Mouse (Mus musculus): ENCODE data around the gene Slc8a3. TPM values are rescaled to one million over a fixed set of nuclear protein-coding genes. Genes with fewer than 3 reads are reported as not detected.

Gene Slc8a3
- total RNA-seq, 1 experiment from 2014 or later, result 0.67 TPM

- DNase-seq, result no peak
These were observed 95.8 kb downstream of the Slc8a3 start for GRCm38 (mm10) chr12:81237158-81237557.

DNA sequence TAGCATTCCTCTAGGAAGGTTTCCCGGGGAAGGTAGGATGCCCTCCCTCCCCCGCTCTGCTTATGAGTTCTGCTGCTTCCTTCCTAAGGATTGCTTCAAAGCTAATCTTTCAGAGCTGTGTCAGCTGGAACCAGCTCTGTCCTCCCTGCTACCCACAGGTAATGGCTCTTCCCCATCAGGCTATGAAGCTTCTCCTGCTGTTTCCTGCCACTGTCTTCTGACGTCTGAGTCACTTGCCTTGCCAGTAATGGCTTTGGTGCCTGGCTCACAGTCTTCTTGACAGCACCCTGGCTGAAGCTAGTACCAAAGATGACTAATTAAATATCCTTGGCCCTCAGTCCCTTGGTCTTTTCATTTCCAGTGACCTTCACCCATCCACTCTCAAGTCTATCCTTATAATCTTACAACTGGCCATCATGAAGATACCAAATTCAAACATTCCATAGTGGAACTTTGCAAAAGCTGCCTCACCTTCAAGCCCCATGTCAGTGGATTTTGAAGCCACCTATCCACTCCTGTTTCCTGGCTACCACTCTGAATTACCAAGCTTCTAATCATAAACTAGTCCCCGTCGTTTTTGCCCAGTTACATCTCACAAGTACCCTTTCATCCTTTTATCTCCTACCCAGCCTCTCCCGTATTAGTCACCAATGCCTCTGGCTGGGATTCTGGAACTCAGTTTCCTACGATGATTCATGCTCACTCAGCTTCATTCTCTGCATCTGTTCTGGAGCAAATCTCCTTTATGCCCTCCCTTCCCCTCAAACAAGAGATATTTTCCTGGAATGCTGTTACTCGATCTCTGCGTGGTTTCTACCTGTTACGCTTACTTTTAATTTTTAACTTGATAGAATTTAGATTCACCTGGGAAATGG is 97.3 kb downstream of the Slc8a3 start:
- DNase-seq, result no peak

DNA sequence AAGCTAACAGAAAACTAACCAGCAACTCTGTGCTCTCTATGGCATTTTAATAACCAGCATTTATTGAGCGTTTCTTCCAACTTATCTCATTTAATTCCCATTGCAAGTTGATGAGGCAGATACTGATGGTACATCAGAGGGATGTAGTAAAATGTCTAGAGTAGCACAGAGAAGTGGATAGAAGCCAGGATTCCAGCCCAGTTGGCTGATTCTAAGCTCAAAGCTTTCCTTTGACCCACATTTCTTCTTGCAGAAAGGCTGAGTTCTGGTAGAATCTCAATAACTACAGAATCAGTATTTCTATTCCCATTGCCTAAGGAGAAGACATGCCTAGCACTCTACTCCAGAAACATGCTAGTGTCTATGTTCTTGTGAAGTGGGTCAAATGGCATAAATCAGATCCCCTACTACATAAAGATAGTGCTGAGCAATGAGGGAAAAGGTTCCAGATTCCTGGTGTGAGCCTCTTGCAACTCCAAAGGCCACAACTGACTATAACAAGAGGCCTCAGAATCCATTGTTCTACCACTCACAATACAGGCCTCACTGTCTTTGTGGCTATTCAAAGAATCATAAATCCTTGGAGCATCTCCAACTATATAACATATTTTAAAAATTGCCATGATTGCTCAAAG is 99.1 kb downstream of the Slc8a3 start:
- DNase-seq, result no peak

DNA sequence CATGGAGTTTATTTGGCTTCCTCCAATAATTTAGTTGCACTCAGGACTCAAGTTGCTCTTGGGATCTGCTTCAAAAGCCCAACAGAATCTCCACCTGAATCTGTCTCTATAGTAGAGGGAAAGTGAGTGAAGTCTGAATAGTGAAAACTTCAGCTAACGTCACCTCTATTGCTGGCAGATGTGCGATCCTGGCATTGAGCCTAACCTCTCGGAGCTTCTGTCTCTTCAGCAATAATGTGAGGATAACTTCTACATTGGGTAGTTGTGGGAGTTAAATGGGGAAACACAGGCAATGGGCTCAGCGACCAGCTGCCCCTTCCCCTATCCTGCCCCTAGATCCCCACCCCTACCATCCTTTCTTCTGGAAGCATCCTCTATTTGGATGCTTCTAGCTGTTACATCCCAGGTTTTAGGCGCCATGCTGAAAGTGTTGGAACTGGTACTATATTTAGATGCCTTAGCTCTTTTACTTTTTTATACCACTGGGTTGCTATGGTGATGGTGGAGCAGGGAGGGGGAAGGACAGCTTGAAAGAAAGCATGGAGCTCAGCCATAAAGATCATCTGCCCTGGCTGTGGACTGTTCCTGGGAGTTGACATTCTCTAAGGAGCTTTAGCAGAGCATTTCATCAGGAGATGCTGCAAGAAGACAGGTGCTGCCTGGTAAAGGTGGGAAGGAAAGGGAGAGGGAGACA is 105.1 kb downstream of the Slc8a3 start:
- no peak for DNase-seq

GRCm38 (mm10) chr12:81226590-81226989 is 106.4 kb downstream of the Slc8a3 start:
- DNase-seq, result no peak

- DNase-seq, result no peak
These were observed 106.9 kb downstream of the Slc8a3 start for GRCm38 (mm10) chr12:81225966-81226577.

DNA sequence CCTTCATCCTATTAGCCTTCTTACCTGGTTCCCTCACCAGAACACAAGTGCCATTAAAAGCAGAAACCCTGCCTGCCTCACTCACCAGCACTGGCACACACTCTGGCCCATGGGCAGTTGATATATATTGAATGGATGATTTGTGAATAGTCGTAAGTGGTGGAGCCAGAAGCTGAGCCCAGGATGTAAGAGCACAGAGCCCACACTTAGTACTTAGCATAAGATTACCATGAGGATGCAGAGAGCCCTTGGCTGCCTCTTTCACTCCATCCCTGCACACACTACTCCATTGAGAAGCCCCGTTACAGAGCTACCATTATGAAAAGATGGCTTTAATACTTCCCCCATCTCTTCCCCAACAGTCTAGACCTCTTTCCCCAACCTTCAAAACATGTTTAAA is 108.1 kb downstream of the Slc8a3 start:
- DNase-seq, result no peak

GRCm38 (mm10) chr12:81223276-81223675 is 109.7 kb downstream of the Slc8a3 start:
- no peak for DNase-seq

GRCm38 (mm10) chr12:81219339-81219738 is 113.6 kb downstream of the Slc8a3 start:
- DNase-seq, result no peak

DNA sequence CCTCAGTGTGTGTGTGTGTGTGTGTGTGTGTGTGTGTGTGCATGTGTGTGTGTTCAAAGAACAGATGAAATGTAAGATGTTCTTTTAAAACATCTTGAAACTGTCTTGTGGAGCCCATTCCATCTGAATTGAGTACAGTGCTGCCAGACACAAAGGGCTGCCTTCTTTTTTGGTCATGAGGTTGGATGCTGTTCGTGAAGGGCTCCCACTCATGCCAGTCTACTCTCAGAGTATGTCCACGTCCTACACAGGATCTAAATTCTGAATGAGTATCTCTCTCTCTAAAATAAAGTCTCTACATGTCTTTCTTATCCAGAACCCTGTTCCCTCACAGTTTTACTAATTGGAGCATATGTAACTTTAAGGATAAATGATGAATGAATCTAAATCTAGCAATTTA is 124.4 kb downstream of the Slc8a3 start:
- no peak for DNase-seq

- DNase-seq, result peak; percentile 77
These were observed 127.1 kb downstream of the Slc8a3 start for GRCm38 (mm10) chr12:81205619-81206560.

- peak; percentile 24 for DNase-seq
These were observed 129.8 kb downstream of the Slc8a3 start for GRCm38 (mm10) chr12:81203226-81203625.

GRCm38 (mm10) chr12:81199280-81199955 is 133.6 kb downstream of the Slc8a3 start:
- peak; percentile 83 for DNase-seq

- no peak for DNase-seq
These were observed 135.4 kb downstream of the Slc8a3 start for GRCm38 (mm10) chr12:81197468-81198075.

DNA sequence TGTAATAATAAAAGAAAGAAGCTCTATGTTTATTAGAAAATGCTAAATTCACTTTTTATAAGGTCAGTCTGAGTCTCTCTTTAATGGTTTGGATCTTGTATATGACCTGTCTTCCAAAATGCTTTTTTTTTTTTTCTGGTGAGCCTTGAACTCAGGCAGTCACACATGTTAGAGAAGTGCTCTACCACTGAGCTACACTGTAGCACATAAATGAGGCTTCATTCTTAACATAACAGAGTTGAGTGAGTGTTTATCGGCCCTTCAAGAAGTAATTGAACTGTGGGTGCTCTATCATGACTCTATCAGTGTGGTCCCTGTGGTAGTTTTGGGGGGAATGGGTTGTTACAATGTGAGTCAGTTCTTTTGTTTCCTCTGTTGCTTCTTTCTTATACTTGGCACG is 139.0 kb downstream of the Slc8a3 start:
- DNase-seq, result no peak

DNA sequence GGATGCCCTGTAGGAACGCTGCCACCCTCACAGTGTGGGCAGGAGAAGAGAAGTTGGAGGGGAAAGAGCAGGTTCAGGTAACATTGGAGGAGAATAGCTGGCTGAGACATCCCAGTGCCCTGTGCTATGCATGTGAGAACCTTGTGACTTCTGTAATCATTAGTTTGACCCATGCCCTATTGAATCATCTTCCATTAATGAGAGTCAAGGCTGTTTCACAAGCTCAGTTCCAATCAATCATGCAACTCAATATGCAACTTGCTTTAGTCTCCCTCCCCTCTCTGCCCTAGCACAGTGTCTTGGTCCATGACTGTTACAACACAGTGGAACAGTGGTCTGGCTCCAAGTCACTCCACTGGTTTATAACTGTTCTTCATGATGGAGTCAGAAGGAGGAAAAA is 143.3 kb downstream of the Slc8a3 start:
- peak; percentile 31 for DNase-seq

DNA sequence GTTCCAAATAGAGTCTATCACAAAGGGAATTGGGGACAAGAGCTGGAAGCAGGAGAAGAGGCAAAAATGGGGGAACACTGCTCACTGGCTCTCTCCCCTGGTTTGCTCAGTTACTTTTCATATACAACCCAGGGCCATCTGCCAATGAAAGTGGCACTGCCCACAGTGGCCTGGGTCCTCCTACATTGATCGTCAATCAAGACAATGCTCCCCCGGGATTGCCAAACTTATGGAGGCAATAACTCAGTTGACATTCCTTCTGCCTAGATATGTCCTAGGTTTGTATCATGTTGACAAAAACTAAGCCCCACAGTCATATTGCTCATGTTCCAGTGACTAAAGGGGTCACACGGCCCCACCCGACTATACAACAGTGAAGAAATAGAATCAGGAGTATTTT is 144.0 kb downstream of the Slc8a3 start:
- DNase-seq, result no peak

GRCm38 (mm10) chr12:81188423-81188822 is 144.6 kb downstream of the Slc8a3 start:
- no peak for DNase-seq

DNA sequence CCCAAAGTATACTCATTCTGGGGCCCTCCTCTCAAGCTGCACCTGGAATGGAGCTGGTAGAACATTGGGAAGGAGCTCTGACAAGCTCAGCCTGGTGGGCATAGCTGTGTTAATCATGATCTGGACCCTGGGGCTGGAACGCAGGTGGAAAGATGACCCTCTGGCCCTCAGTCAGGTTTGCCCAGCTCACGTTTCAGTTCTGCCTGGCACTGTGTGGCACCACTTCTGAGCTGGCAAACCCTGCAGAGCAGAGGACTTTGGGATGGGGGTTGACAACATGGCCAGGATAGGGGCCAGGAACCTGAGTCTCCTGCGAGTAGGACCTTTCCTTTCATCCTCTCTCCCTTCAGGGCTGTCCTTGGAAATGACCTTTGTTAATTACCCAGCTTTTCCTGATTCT is 146.3 kb downstream of the Slc8a3 start:
- DNase-seq, result no peak

DNA sequence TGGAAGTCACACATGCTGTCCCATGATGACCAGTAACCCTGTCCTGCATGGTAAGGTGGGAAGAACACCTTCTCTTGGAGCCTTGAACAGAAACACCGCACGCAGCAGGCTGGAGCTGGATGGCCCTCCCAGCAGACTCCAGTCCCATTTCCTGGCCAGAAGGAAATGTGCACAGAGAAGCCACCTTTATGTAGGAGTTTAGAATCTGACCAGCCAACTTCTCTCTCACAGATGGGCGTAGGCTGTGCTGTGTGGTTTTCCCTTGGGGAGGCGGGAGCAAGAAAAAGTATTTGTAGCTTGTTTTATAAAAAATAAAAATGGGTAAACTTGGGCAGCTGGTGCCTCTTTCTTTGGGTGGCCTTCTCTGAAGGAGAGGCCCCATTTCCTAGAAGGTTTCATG is 146.9 kb downstream of the Slc8a3 start:
- DNase-seq, result no peak

All from adrenal gland, postnatal 14 days (tissue).